Mouse (Mus musculus) liver, embryonic 12.5 days (tissue): ENCODE data around the gene Pcyt1b. TPM values are rescaled to one million over a fixed set of nuclear protein-coding genes. Genes with fewer than 3 reads are reported as not detected.

Source experiments
- ATAC-seq: fragments of 200-750 bp; cut with Nextera tagmentation; 2 replicates; pipeline ENCODE4 v1.8.0; 2017; ENCODE audit warnings: moderate number of reproducible peaks, mild to moderate bottlenecking, moderate library complexity
- H3K27ac ChIP-seq: fragments of 300-500 bp; sonication (generic); 2 replicates; pipeline ENCODE4 v1.5.1; 2016; ENCODE audit warnings: mild to moderate bottlenecking
- H3K27me3 ChIP-seq: fragments of 300-500 bp; sonication (generic); replicated peaks from 2 replicates; pipeline ENCODE4 v1.6.1; 2016; ENCODE audit warnings: mild to moderate bottlenecking, moderate library complexity
- H3K36me3 ChIP-seq: fragments of 300-500 bp; sonication (generic); 2 replicates; pipeline ENCODE4 v1.6.1; 2016; ENCODE audit warnings: mild to moderate bottlenecking, moderate library complexity
- H3K4me1 ChIP-seq: fragments of 300-500 bp; sonication (generic); 2 replicates; pipeline ENCODE4 v1.6.1; 2016
- H3K4me2 ChIP-seq: fragments of 300-500 bp; sonication (generic); 2 replicates; pipeline ENCODE4 v1.6.1; 2016; ENCODE audit warnings: mild to moderate bottlenecking, moderate library complexity
- H3K4me3 ChIP-seq: fragments of 300-500 bp; sonication (generic); 2 replicates; pipeline ENCODE4 v1.5.1; 2016; ENCODE audit warnings: mild to moderate bottlenecking, moderate library complexity
- H3K9ac ChIP-seq: fragments of 300-500 bp; sonication (generic); 2 replicates; pipeline ENCODE4 v1.6.1; 2016; ENCODE audit warnings: mild to moderate bottlenecking, moderate library complexity
- H3K9me3 ChIP-seq: fragments of 300-500 bp; sonication (generic); replicated peaks from 2 replicates; pipeline ENCODE4 v1.6.1; 2016; ENCODE audit warnings: mild to moderate bottlenecking, moderate library complexity
- WGBS: fragments of 180-500 bp; shearing (Covaris S2); methylation state at CpG from one replicate; pipeline ENCODE4 v1.1.7; 2016; ENCODE audit not compliant: insufficient replicate concordance; 5-methylcytosine and 5-hydroxymethylcytosine counted together
- polyA plus RNA-seq: library from polyadenylated mRNA; unstranded; fragments of >200 nt; fragmentation: Nextera tagmentation; extraction: Ambion mirVana; gene quantifications from 2 replicates; pipeline ENCODE4 v1.2.1, GENCODE M21; 2016

The Pcyt1b gene
- 9.9 and 11.4 TPM in 2 replicates for polyA plus RNA-seq

DNA sequence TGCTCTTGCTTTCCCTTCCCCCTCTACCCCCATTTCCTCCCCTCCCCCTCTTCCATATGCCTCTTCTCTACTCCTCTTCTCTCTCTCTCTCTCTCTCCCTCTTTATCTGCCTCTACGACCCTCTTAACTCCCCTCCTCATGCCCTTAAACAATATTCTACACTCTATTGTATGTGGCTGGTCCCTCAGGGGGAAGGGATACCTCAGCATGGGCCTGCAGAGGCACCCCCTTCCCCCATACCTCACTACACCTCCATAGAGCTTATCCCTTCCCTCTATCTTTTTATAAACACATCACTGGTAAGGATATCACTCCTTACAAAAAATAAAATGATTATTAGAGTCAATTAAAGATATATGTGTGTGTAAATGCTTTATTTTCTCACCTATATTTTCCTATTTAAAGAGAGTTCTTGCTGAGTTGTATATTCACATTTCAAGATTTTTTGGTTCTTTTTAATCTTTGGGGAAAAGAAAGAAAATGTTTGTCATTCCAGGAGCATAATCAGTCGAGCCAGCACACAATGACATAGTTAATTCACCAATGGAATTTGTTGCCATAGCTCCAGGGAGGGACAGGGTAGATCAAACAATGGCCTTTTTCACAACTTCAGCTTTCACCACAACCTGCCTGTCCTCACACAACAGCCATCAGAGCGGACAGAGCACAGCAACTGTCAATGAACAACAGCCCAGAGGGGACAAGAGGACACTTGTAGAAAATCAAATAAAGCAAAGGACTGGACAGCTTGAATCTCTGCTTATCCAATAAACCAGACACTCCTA is at the start of gene Pcyt1b:
Gene Pcyt1b (plus strand): TSS at position 646 of the 785 bp plus-strand sequence.
- Histone ChIP-seq H3K4me2 (no peak within 1 kb of the TSS), H3K27ac (no peak within 1 kb of the TSS), H3K9ac (no peak within 1 kb of the TSS), H3K9me3 (no peaks in the 10 kb centered on the region), H3K27me3 (no peaks in the 10 kb centered on the region; the same call in 1 of the 2 replicates), H3K4me1 (no peaks in the 10 kb centered on the region), H3K36me3 (no peaks in the 10 kb centered on the region), H3K4me3 (no peak within 1 kb of the TSS)
- ATAC-seq = no peak
- WGBS = 31% methylated on average over 3 of the region's 3 CpGs

DNA sequence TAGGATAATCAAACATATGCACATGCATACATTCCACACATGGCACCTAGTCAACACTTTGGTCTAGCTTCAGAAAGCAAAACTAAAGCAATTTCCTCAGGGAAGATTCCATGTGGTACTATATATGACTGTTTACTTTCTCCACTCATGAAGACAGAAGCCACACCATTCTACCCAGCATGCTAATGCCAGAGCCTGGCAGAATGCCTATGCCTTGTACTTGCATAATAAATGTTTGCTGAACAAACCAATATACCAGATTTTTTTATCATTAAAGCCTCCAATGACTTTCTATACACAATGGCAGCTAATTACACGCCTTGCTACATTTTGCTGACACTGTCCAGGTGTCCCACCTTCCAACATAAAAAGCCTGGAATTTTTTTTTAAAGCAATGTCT is 24.4 kb upstream of the Pcyt1b start:
- Histone ChIP-seq H3K4me2 (peak overlapping the region; percentile 70), H3K4me1 (peaks cover 15% of the 10 kb centered on the region), H3K4me3 (peak overlapping the region; percentile 64), H3K36me3 (peaks cover 15% of the 10 kb centered on the region), H3K9ac (no peak overlapping the region), H3K9me3 (no peaks in the 10 kb centered on the region), H3K27ac (no peak overlapping the region), H3K27me3 (0 out of 2 replicates have a peak, but pooled peaks cover 3% of the 10 kb centered on the region)
- 54% methylated on average over 1 of the region's 1 CpGs for WGBS
- ATAC-seq = no peak

DNA sequence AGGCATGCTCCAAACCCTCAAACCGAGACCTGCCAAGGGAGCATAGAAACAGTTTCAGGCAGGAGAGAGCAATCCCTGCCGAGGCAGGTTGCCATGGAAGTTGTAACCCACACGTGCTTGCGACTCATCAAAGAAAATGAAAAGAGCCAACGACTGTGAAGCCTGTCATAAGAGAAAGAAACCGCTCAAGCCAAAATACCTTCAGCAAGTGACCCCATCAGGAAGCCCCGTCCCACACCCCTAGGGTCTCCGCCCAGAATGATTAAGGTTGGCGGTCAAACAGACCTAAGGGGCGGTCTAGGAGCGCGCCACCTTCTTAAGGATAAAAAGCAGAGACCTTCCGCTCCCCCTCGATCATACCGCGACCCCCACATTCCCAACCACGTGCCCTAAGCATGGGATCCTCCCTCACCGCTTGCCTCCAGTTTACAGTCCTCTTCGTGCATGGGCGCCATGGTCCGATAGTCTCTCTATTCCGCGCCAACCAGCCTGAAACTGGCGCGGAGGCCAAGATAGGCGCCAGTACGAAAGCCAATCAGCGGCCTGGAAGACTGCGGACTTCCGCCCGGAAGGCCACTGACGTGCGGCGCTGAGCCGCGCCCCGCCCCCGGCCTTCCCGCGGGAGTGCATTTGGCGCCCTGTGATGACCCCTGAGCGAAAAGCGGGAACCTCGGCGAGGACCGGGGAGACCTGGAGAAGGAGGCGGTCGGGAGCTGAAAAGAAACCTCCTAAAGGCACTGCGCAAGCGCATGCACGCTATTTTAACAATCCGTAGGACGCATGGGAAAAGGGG is 22.8 kb upstream of the Pcyt1b start, which contains the start of gene Pola1:
Gene Pola1 (minus strand): TSS at position 499 of the 793 bp plus-strand sequence.
- H3K4me3 ChIP-seq = peak within 1 kb of the TSS; percentile 64
- H3K27ac ChIP-seq = peak within 1 kb of the TSS; percentile 69
- H3K4me2 ChIP-seq = peak within 1 kb of the TSS; percentile 70
- H3K4me1 ChIP-seq = peaks cover 15% of the 10 kb centered on the region
- WGBS = 9% methylated on average over 53 of the region's 53 CpGs
- H3K9me3 ChIP-seq = no peaks in the 10 kb centered on the region
- ATAC-seq = peak; percentile 96
- peak within 1 kb of the TSS; percentile 72 for H3K9ac ChIP-seq
- 0 out of 2 replicates have a peak, but pooled peaks cover 7% of the 10 kb centered on the region for H3K27me3 ChIP-seq
- H3K36me3 ChIP-seq = no peaks in the 10 kb centered on the region

GRCm38 (mm10) chrX:93634861-93635375 is 19.7 kb upstream of the Pcyt1b start:
- Histone ChIP-seq H3K27ac (no peak overlapping the region), H3K4me3 (no peak overlapping the region), H3K9ac (no peak overlapping the region), H3K9me3 (no peaks in the 10 kb centered on the region), H3K27me3 (peaks cover 7% of the 10 kb centered on the region; the same call in 1 of the 2 replicates), H3K4me2 (no peak overlapping the region), H3K36me3 (no peaks in the 10 kb centered on the region), H3K4me1 (peaks cover 5% of the 10 kb centered on the region; the same call in 1 of the 2 replicates)
- no peak for ATAC-seq
- WGBS = 61% methylated on average over 2 of the region's 2 CpGs

DNA sequence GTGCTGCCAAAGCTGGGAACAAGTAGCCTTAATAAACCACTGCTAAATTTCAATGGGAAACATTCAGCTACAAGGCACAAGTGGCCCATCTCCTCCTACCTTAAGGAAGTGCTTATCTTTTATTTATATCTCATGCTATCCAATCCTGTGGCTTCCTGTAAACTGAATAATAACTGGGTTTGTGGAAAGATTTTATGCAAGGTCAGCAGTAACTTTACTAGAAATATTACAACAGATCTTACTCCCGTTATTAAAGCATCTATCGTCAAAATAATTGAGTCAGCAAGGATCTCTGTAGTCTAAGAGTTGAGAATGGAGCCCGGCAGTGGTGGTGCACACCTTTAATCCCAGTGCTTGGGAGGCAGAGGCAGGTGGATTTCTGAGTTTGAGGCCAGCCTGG is 11.1 kb upstream of the Pcyt1b start:
- H3K27ac ChIP-seq = no peak overlapping the region
- no peak overlapping the region for H3K4me3 ChIP-seq
- no peak overlapping the region for H3K9ac ChIP-seq
- no peak for ATAC-seq
- H3K4me1 ChIP-seq = no peaks in the 10 kb centered on the region
- H3K36me3 ChIP-seq = no peaks in the 10 kb centered on the region
- H3K9me3 ChIP-seq = no peaks in the 10 kb centered on the region
- 76% methylated on average over 3 of the region's 3 CpGs for WGBS
- no peak overlapping the region for H3K4me2 ChIP-seq
- H3K27me3 ChIP-seq = no peaks in the 10 kb centered on the region; the same call in 1 of the 2 replicates

GRCm38 (mm10) chrX:93644022-93644421 is 10.6 kb upstream of the Pcyt1b start:
- Histone ChIP-seq H3K9me3 (no peaks in the 10 kb centered on the region), H3K4me3 (no peak overlapping the region), H3K27ac (no peak overlapping the region), H3K9ac (no peak overlapping the region), H3K4me1 (no peaks in the 10 kb centered on the region), H3K4me2 (no peak overlapping the region), H3K27me3 (no peaks in the 10 kb centered on the region), H3K36me3 (no peaks in the 10 kb centered on the region)
- ATAC-seq = no peak

GRCm38 (mm10) chrX:93650738-93651137 is 3.9 kb upstream of the Pcyt1b start:
- Histone ChIP-seq H3K4me1 (no peaks in the 10 kb centered on the region), H3K27ac (no peak overlapping the region), H3K4me2 (no peak overlapping the region), H3K27me3 (no peaks in the 10 kb centered on the region; the same call in 1 of the 2 replicates), H3K9me3 (no peaks in the 10 kb centered on the region), H3K9ac (no peak overlapping the region), H3K4me3 (no peak overlapping the region), H3K36me3 (no peaks in the 10 kb centered on the region)
- WGBS = 88% methylated on average over 2 of the region's 2 CpGs
- ATAC-seq = no peak

GRCm38 (mm10) chrX:93655153-93655552 is 490 bp downstream of the Pcyt1b start:
- Histone ChIP-seq H3K36me3 (no peaks in the 10 kb centered on the region), H3K4me3 (no peak overlapping the region), H3K27ac (no peak overlapping the region), H3K9me3 (no peaks in the 10 kb centered on the region), H3K4me1 (no peaks in the 10 kb centered on the region), H3K9ac (no peak overlapping the region), H3K4me2 (no peak overlapping the region), H3K27me3 (no peaks in the 10 kb centered on the region; the same call in 1 of the 2 replicates)
- ATAC-seq = no peak
- WGBS = 67% methylated on average over 5 of the region's 5 CpGs

DNA sequence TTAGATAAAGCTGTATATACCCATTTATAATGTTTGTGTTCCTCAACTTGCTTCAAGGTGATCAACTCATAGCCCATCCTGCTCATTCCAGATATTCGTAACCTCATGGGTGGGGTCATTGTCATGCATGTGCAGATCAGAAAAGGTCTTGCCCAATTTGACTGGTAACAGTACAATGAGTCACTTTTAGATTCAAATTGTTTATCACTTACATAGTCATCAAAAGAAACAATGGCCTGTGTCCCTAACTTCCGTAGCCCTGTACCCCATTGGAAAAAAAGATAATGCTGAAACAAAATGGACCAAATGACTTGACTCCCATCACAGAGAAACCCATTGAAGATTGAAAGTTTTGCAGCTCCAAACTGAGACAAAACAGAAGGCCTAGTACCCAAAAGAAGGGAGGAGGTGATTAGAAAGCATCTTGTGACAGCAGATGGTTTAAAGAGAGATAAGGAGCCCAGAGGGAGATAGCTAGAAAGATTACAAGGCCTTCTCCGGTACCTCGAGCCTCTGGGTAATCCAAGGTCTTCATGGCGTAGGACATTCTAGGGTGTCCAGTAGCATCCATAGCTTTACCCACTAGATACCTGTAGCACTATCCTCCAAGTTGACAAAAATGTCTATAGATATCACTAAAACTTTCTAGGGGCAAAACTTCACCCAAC is 9.4 kb downstream of the Pcyt1b start:
- no peak overlapping the region for H3K9ac ChIP-seq
- 0 out of 2 replicates have a peak, but pooled peaks have one; percentile 32 for ATAC-seq
- no peak overlapping the region for H3K4me3 ChIP-seq
- 49% methylated on average over 5 of the region's 5 CpGs for WGBS
- H3K4me2 ChIP-seq = no peak overlapping the region
- peaks cover 16% of the 10 kb centered on the region for H3K4me1 ChIP-seq
- no peaks in the 10 kb centered on the region for H3K9me3 ChIP-seq
- H3K27ac ChIP-seq = peak overlapping the region; percentile 45; the same call in 1 of the 2 replicates
- no peaks in the 10 kb centered on the region for H3K36me3 ChIP-seq
- no peaks in the 10 kb centered on the region for H3K27me3 ChIP-seq

DNA sequence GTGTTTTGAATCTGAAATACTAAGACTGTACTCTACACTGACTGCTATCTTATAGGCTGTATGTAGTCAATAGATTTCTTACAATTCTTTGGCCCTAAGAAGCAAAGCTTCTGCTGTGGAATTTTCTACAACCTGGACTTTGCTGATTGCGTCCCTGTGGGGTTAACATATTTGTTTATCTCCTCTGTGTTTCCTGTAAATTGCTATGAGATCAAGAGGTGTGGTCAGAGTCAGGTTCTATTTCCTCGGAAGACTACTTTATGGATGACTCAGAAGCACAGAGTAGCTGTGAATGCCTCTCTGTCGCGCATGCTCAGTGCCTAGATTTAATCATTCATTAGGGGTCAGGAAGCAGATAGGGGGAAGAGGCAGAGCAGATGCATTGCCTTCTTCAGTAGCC is 10.1 kb downstream of the Pcyt1b start:
- Histone ChIP-seq H3K9me3 (no peaks in the 10 kb centered on the region), H3K4me2 (no peak overlapping the region), H3K27me3 (no peaks in the 10 kb centered on the region), H3K4me3 (no peak overlapping the region), H3K27ac (0 out of 2 replicates have a peak overlapping the region, but pooled peaks have one; percentile 20), H3K9ac (no peak overlapping the region), H3K36me3 (no peaks in the 10 kb centered on the region), H3K4me1 (peaks cover 16% of the 10 kb centered on the region)
- 30% methylated on average over 4 of the region's 4 CpGs for WGBS
- peak; percentile 74 for ATAC-seq

GRCm38 (mm10) chrX:93674432-93674831 is 19.8 kb downstream of the Pcyt1b start:
- Histone ChIP-seq H3K27me3 (0 out of 2 replicates have a peak, but pooled peaks cover 3% of the 10 kb centered on the region), H3K4me3 (peak overlapping the region; percentile 37), H3K36me3 (no peaks in the 10 kb centered on the region), H3K4me2 (peak overlapping the region; percentile 65), H3K9ac (peak overlapping the region; percentile 55; the same call in 1 of the 2 replicates), H3K9me3 (no peaks in the 10 kb centered on the region), H3K27ac (peak overlapping the region; percentile 96), H3K4me1 (peaks cover 16% of the 10 kb centered on the region)
- 43% methylated on average over 3 of the region's 3 CpGs for WGBS
- peak; percentile 21 for ATAC-seq
